Comparison of ENCODE assay signal across 18 mouse cellular contexts in the genomic region with DNA sequence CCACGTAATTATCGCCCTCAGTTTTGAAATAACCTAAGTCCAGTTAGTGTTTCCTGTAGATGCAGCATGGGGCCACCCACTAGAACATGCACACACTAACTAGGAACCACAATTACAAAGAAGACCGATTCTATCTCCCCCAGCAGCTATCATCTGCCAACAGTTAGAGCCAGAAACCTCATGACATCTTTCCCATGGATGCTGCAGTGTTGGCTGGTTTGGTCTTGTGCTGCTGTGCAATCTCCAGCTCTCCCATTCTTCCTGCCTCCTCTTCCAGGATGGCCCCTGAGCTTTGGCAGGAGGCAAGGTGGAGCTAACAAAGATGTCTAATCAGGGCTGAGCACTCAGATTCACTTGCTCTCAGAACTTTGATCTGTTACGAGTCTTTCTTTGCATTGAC. TPM values are rescaled to one million over a fixed set of nuclear protein-coding genes. Genes with fewer than 3 reads are reported as not detected.
"Had no signal": no experiment of that assay in that cellular context is flagged by ENCODE, and none has a peak within 500 bp of the region (broad histone marks: within the 10 kb centered on the region; RNA-seq: fewer than 3 reads in every experiment).

No protein-coding gene starts in this region.

- H3K9ac ChIP-seq: kidney, embryonic 15.5 days; limb, embryonic 15.5 days; liver, embryonic 12.5 days; lung, embryonic 14.5 days; midbrain, embryonic 13.5 days; neural tube, embryonic 13.5 days; stomach, embryonic 15.5 days had no signal

- H3K4me2 ChIP-seq: kidney, embryonic 15.5 days; limb, embryonic 15.5 days; liver, embryonic 12.5 days; lung, embryonic 14.5 days; midbrain, embryonic 13.5 days; neural tube, embryonic 13.5 days; stomach, embryonic 15.5 days had no signal

- H3K27me3 ChIP-seq: kidney, embryonic 15.5 days; limb, embryonic 15.5 days; liver, embryonic 12.5 days; midbrain, embryonic 13.5 days; neural tube, embryonic 13.5 days; stomach, embryonic 15.5 days had no signal

- H3K4me1 ChIP-seq: kidney, embryonic 15.5 days; limb, embryonic 15.5 days; liver, embryonic 12.5 days; midbrain, embryonic 13.5 days; neural tube, embryonic 13.5 days; stomach, embryonic 15.5 days had no signal

- H3K36me3 ChIP-seq: kidney, embryonic 15.5 days; limb, embryonic 15.5 days; liver, embryonic 12.5 days; midbrain, embryonic 13.5 days; neural tube, embryonic 13.5 days; stomach, embryonic 15.5 days had no signal

- DNase-seq: kidney, adult 2 months; kidney, postnatal 14 days; lung, embryonic 14.5 days; right cerebral cortex, postnatal 14 days; thymus, postnatal 36 days had no signal

- H3K9me3 ChIP-seq: kidney, embryonic 15.5 days; limb, embryonic 15.5 days; liver, embryonic 12.5 days; midbrain, embryonic 13.5 days; neural tube, embryonic 13.5 days; stomach, embryonic 15.5 days had no signal

- ATAC-seq: liver, embryonic 12.5 days; midbrain, embryonic 13.5 days had no signal

- H3K4me3 ChIP-seq: kidney, embryonic 15.5 days; left cerebral cortex, adult 2 months; limb, embryonic 15.5 days; liver, embryonic 12.5 days; midbrain, embryonic 13.5 days; myocyte; neural tube, embryonic 13.5 days; stomach, embryonic 15.5 days had no signal

- H3K27ac ChIP-seq: kidney, embryonic 15.5 days; left cerebral cortex, adult 2 months; limb, embryonic 15.5 days; liver, embryonic 12.5 days; midbrain, embryonic 13.5 days; neural tube, embryonic 13.5 days; stomach, embryonic 15.5 days had no signal

RNA-seq across cellular contexts. Expression of gene Il18rap, which starts 14.0 kb away (rescaled TPM):
- total RNA-seq: left cerebral cortex, postnatal 14 days had no signal

RNA-seq across cellular contexts. Expression of gene Il18r1, which starts 35.8 kb away (rescaled TPM):
- total RNA-seq: layer of hippocampus, adult 8-10 months; layer of hippocampus, postnatal 25 days; left cerebral cortex, adult 2 months; left cerebral cortex, postnatal 14 days; midbrain, postnatal 0 days had no signal
- polyA plus RNA-seq: limb, embryonic 11.5 days; liver, embryonic 12.5 days; midbrain, embryonic 13.5 days; myocyte; neural tube, embryonic 13.5 days had no signal
